Mouse (Mus musculus): ENCODE results near the gene Gm12216. TPM values are rescaled to one million over a fixed set of nuclear protein-coding genes. Genes with fewer than 3 reads are reported as not detected.

Gene Gm12216
- total RNA-seq, 2 experiments from 2014 or later, result 1.6 to 2.1 TPM

DNA sequence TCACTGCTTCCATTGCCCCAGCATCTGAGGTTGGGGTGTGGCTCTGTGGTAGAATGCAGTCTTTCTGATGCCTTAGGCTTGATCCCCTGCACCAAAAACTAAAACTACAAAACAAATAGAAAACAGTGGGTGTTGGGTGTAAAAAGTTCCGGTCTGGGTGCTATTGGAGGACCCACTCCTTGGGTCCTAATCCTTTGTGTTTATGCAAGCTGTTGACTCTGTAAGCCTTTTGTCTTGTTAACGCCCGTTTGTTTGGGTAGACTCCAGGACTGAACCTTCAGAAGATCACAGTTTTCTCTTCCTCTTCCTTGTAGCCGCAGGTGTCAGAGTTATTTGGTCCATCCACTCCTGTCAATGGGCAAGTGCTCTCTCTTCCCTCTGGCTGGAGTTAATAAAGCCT, 59.0 kb downstream of the Gm12216 start:
- no peak for DNase-seq
- intact Hi-C loops (cut with DNase I), result no loop called here

DNA sequence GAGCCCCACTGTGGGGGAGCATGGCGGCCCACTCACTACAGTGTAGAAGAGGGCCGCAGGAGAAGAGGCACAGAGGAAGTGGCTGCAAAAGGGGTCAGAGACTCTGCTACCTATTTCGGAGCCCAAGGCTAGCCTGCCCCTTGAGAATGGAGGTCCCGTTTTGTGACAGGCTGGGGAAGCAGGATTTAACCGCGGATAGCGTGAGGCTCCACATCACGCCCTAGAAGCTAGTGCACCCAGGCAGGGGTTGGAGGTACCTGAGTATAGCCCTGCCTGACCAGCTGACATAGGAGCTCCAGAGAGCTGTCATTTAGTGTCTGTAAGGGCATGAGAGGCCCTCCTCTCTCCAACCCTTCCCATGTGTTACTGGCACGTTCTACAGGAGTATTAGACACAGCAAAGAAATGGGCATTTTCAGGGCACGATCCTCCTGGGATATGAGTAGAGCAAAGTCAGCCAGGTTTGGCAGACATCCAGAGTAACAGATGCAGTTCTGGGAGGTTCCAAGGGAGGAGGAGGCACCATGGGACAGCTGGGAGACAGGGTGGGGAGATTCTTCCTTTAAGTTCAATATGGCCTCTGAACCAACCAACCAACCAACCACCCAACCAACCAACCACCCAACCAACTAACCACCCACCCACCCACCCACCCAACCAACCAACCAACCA, 60.9 kb downstream of the Gm12216 start:
- DNase-seq, result no peak
- intact Hi-C loops (cut with DNase I), result no loop called here

DNA sequence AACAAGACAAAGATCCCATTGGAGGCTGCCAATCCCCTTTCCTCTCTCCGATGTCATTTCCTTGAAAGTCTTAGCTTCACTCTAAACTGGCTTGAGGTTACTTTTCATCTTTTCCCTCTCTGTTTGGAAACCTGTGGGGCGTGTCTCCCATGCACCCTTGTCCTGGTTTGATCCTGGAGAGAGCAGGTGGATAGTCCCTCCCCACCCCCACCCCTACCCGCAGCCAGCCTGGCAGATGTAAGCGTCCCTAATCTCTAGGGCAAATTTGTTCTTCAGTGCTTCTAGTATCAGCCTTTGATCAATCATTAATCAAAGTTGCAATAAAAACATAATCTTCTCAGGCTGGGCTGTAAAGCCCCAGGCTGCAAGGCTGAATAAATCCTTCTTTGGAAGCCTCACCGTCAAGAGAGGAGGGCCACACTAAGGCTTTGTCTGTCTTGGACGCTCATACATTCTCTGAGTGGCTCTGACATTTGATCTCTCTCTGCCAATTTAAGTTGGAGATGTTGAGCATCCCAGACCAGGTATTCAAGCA, 61.6 kb downstream of the Gm12216 start:
- no peak for DNase-seq
- intact Hi-C loops (cut with DNase I), result no loop called here

DNA sequence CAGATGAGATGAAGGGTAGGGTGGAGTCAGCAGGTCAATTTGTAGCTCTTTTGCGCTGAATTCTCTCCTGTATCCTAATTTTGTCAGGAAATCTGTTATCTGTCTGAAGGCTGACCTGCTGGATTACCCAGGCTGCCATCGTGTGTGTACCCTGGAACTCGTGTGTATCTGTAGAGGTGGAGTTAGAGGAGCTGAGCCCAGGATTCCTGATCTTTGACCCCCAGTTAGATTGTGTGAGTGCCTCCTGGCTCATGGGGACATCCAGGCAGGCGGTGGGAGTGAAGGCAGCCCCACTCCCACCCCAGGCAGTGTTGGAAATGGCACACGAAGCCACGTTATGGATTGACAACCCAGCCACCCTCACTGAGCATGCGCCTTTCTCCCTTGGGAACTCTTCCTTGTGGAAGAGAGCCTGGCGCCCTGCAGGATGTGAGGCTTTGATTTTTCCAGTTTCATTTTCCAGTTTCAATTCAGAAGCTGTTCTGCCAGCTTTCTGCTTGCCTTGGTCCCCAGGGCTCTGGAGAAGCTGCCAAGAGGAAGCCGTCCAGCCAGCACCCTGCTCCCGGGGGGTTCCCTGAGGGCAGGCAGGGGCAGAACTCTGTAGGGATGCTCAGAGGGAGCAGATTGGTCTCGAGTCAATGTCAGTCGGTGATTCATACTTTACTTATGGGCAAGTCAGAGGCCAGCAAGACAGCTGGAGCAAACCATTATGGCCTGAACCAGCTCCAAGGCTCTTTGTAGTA, 62.5 kb downstream of the Gm12216 start:
- peak; percentile 41 to 61 for DNase-seq
- intact Hi-C loops (cut with DNase I), result no loop called here

DNA sequence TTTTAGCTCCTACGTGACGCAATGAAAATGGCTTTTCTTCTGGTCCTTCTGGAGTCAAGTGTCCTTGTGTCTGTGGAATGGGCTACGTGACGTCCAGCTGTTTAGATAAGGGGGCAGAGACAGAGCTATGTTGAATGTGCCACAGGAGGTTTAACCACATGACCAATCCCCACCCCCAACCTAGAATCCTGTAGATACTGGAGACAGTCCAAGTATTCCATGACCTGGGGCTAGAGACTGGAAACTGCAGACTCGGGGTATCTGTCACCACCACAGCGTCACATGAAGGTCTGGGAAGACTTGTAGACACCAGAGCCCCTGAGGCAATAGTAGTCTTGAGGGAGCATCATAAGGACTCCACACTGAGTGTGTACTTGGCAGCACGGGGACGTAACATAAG, 63.2 kb downstream of the Gm12216 start:
- intact Hi-C loops (cut with DNase I), result no loop called here
- DNase-seq, result no peak

DNA sequence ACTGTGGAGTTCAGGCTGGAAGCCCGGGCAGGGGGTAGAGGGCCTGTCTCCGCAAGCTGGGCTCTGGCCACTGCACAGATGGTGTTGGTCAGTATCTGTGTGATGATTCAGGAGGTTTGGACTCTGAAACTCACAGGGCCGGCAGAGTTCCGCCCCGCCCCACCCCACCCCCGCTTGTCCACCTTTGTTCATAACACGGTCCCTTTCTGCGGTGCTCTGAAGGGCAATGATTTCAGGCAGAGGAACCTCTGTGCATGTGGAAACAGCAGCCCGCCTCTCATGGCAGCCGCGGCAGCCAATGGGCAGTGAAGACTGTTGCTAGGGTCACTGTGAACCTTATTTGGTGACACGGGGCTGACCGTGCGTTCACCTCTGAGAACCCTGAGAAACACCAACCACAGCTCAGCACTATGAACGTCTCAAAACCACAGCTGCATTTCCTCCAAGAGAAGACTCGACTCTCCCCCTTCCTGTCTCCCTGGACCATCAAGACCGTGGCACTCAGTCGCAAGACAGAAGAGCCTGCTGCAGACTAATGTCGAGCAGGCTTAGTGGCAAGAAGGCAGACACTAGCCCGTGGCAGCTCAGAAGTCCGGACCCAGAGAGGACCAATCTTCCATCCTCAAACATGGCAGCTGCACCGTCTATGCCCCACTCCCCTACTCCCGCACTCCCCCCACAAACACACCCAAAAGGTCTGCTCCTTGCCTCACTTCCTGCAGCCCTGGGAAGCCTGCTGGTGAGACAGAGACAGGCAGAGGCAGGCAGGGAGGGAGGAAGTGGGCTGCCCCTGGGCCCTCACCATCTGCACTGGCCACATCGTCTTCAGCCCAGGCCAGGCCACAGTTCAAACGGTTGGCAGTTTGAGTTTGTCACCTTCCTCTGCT, 64.1 kb downstream of the Gm12216 start:
- intact Hi-C loops (cut with DNase I), result no loop called here
- no peak for DNase-seq

DNA sequence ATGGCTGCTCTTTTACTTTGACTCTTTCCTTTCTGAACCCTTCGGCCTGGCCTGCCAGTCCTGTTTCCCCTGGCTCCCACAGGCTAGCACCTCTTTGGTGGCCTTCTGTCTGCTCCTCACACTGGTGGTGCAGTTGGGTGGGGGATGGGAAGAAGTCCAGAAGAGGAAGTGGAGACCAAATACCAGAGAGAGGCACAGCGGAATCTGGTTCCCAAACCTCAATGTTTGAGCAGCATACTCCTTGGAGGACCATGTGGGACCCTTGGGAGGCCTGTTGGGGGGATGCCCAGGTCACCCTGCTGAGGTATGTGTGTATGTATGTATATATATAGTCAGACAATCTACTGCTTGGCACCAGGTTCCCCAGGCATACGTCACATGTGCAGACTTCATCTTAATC, 65.0 kb downstream of the Gm12216 start:
- no peak for DNase-seq
- intact Hi-C loops (cut with DNase I), result no loop called here

DNA sequence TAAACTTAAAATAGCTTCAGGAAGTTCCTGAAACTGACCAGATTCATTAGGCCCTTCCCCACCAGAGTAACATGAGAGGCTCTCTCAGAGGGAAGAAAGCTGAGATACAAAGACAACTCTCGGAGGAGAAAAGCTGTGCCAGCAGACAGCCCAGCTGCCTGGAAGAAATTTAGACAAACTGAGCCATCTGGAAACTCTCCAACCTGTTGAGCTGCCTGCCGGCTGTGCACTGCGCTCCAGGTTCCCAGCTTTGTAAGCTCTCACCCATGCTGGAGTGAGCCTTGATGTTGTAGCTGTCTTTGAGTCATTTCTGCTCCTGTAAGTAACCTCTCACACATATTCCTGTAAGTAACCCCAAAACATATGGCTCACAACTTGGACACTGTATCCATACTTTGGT, 66.1 kb downstream of the Gm12216 start:
- intact Hi-C loops (cut with DNase I), result no loop called here
- no peak for DNase-seq

DNA sequence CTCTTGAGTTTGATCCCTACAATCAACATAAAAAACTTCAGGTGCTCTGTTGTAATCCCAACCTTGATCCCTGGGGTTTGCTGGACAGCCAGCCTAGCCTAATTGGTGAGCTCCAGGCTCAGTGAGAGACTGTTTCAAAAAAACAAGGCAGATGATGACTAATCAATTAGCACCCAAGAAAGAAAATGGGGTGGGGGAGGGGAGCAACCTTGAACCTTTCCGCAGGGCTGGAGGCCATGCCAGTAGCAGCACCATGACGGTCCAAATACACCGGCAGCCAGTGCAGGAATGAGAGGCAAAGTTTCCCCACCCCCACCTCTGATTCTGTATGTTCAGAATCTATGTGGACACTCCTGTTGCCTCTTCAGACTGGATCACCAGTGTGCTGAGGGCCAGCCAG, 69.8 kb downstream of the Gm12216 start:
- no peak for DNase-seq
- intact Hi-C loops (cut with DNase I), result no loop called here

DNA sequence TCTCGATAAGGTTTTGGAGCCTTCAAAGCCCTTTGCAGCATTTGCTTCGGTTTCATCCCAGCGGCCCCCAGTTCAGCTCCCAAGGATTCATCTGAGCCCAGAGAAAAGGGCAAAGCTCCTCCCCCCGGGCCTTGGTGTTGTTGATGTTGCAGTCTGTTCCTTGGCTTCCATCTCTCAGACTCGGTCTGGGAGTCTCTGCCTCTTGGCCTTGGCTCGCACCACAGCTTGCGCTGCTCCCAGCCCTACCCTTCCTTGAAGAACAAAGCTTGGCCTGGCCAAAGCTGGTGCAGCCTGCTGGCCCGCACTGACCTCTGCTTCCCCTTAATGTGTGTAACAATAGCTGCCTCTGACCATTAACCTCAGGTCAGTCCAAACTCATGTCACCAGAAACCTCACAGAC, 70.9 kb downstream of the Gm12216 start:
- intact Hi-C loops (cut with DNase I), result no loop called here
- DNase-seq, result peak in 1 of 2 experiments; percentile 68

DNA sequence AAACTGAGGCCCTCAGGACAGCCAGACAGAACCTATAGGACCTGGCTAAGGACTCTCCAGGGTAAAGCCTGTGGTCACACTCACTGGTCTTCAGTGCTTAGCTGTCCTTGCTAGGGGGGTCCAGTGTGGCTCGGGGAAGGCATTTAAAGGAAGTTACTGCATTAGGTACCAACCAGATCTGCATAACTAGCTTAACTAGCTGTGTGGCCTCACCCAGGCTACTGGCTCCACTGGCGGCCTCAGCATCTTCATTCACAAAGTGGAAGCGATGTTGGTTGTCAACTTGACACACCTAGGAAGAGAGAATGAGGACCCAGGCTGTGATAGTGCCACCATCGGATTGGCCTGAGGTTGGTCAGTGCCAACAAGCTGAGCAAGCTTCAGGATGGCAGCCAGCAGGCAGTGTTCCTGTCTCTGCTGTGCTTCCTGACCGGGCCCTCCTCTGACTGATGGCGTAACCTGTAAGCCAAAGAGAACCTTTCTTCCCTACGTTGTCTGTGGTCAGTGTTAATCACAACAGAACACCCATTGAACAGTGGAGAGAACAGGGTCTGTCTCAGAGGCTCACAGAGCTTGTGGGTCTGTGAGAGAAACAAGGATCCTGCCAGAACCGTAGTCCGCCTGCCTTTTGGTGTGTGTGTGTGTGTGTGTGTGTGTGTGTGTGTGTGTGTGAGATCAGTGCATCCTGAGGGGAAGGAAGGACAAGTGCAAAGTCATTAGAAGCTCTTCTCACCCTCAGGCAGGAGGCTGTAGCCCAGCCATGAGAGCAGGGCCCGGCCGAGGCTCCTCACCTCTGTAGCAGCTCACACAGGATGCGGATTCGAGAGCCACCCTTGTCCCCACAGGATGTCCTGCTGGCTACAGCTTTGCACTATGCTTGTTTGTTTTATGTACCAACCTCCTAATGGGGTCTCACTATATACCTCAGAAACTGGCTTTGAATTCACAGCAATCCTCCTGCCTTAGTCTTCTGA, 72.7 kb downstream of the Gm12216 start:
- intact Hi-C loops (cut with DNase I), result no loop called here

DNA sequence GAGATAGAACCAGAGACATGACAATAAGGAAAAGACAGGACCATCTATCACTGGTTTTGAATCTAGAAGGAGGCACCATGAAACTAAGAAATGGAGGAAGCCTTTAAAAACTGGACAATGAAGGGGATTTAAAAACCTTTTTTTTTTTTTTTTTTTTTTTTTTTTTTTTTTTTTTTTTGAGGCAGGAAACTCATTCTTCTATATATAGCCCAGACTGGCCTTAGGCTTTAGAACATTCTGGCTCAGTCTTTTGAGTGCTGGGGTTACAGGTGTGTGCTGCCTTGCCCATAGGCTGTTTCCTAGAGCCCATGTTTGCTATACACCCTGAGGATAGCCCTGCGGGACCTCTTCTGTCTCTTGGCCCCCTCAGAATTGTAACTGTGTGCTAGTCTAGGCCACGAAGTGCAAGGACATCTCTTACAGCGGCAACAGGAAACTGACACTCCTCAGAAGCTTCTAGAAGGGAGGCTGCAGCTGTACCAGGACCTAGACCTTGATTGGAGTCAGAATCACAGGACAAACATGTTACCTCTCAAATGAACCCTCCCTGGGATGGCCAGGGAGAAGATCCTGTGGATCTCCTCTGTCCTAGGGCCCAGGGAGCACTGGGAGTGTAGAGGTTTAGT, 73.6 kb downstream of the Gm12216 start:
- no peak for DNase-seq
- intact Hi-C loops (cut with DNase I), result no loop called here

More for the DNA sequence above, 72.7 kb downstream of the Gm12216 start:
- no peak for DNase-seq

DNA sequence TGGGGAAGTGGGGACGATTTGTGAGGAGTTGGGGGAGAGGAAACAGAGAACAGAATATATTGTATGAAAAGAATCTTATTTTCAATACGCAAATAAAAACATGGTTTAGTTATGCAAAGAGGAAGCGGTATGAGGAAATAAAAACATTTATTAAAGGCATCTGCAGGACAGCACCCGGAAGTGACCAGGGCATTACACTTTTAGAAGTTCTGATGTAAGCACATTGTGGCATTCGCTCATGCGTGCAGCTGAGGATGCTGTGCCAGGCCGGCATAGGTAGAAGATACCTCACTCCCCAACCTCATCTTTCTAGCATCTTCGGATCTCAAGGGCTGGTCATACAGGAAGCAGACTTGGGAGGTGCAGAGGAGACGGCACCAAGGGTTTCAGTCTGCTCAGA, 75.8 kb downstream of the Gm12216 start:
- intact Hi-C loops (cut with DNase I), result no loop called here
- no peak for DNase-seq

DNA sequence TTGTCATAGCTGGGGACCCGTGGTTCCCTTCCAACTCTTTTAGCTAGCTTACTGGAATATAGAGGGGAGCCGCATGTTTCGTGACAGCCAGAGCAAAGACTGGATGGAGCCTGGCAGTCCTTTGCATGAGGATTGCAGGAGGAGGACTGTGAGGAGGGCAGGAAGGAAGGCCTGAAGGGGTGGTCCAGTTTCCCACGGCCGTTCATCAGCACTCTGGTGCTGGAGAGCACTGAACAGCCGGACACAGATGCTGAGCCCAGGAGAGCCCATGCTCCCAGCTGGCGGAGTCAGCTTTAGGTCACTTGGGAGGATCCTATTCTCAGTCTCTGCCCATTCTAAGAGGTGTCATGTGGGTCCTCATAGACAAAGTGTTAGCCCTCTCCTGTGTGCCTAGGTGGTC, 77.1 kb downstream of the Gm12216 start:
- intact Hi-C loops (cut with DNase I), result no loop called here
- no peak for DNase-seq

DNA sequence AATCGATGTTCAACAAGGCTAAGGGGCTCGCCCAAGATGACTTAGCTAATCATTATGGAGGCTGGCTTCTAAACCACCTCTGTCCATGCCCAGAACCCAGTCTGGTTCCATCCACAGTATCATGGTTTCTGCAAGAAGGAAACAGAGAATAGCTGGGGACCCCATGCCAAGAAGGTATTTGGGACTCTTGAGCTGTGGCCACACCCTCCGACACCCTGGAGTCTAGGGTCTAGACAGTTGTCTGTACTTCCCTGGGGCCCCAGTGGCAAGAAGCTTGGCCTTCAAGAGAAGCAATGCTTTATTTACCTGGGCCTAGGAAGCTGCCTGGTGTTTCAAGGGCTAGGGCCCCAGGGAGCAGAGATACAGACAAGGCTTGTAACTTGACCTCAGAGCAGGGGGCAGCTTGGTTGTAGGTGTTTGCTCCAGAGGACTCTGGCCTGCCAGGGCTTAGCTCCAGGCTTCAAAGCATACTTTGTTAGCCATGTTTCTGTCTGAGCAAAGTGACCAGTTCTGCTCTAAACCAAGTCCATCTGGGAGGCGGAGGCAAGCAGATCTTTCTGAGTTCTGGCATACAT, 77.8 kb downstream of the Gm12216 start:
- intact Hi-C loops (cut with DNase I), result no loop called here
- DNase-seq, result no peak

DNA sequence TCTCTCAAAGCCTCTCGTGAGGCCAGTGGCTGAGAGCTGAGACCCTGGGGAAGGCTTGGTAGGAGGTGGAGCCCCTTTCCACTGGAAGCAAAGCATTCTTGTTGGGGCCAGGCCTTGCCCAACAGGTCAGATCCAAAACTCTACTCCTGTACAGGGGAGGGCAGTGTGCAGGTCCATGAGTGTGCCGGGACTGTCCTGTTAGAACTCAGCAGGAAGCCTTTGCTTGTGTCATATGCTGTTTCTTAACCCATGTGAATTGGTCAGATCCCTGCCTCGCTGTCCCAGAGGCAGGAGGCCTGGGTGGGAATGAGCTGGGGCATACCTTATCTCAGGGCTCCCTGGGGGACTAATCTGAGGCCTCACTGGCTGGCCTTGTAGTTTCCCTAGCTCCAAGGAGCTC, 78.8 kb downstream of the Gm12216 start:
- DNase-seq, result no peak

DNA sequence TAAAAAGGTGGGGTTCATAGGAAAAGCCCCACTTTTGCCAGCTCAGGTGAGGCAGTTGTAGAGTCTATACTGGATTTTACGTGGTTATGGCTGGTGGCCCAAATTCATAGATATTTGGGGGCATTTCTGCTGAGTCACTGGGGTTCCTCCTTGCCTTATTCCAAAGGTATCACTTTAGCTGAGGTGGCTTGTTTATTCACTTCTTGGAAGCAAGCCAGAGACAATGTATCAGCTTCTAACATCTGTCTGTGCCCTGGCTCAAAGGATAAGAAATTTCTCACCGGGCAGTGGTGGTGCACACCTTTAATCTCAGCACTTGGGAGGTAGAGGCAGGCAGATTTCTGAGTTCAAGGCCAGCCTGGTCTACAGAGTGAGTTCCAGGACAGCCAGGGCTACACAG, 79.2 kb downstream of the Gm12216 start:
- intact Hi-C loops (cut with DNase I), result no loop called here
- no peak for DNase-seq

More for the DNA sequence above, 78.8 kb downstream of the Gm12216 start:
- intact Hi-C loops (cut with DNase I), result no loop called here

DNA sequence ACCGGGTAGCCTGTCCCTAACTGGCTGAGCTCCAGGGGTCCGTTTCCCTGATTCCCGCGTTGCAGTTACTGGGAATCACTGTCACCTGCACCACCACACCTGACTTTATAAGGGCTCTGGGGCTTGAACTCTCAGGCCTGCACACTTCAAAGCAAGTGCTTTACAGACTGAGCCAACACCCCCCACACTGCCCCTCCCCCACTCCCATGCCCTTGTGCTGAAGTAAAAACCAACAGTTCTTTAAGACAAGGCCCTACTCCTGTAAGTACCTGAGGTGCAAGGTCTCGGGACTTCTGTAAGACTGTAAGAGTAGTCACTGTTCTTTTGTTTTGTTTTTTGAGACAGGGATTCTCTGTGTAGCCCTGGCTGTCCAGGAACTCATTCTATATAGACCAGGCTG, 80.6 kb downstream of the Gm12216 start:
- intact Hi-C loops (cut with DNase I), result no loop called here
- DNase-seq, result no peak

DNA sequence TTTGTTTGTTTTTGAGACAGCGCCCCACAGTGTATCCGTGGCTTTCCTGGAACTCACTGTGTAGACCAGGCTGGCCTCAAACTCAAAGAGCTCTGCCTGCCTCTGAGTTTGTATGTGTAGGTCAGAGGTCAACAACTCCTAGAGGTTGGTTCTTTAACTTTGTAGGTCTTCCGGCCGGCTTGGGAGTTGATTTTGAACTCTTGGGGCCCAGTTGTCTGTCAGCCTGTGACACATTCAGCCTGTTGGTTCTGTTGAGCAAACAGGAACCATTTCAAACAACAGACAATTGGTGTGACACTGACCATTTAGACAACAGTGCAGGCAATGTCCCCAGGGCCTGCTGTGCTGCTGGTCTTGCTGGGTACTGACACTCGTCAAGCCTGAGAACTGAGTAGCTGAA, 81.3 kb downstream of the Gm12216 start:
- DNase-seq, result no peak
- intact Hi-C loops (cut with DNase I), result no loop called here

Measured in gastrocnemius, postnatal 36 days (tissue).